Mouse (Mus musculus) monocyte, adult 59 days (primary cell): ENCODE measurements around the gene Utp3. TPM values are rescaled to one million over a fixed set of nuclear protein-coding genes. Genes with fewer than 3 reads are reported as not detected.

Experiments used
- total RNA-seq, 2 experiments: library from RNA; stranded (reverse); gene quantifications; one replicate each; pipeline ENCODE4 v1.2.4; 2023

The Utp3 gene
- total RNA-seq, result 10 to 100 TPM; 42.1 to 49.3 TPM

DNA sequence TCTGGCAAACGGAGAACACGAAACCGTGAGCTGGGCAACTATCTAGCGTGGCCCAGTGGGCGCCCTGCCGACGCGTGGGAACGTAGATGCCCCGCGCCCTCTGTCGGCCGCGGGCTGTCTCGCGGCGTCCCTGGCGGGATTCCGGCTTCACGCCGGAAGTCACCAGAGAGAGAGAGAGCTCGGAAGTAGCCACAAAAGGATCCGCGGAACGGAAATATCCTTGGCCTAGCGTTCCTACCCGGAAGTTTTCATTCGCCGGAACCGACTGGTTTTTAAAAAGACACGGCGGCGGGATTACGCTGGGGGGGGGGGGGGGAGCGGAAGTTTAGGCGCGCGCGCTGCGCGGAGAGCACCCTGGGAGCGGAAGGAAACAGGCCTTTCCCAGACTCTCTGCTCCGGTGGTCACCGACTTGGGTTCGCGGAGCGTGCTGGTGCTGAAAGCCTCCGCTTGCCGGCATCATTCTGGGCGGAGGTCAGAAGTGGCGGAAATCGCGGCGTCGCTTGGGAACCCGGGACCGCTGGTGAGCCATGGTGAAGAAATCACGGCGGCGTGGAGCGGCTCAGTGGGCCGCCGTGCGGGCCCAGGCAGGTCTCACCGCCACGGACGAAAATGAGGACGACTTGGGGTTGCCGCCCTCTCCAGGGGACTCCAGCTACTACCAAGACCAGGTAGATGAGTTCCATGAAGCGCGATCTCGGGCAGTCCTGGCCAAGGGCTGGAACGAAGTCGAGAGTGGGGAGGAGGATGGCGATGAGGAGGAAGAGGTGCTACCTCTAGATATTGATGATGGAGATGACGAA is at the start of gene Utp3:
Gene Utp3 (plus strand): TSS at position 377 of the 801 bp plus-strand sequence.

DNA sequence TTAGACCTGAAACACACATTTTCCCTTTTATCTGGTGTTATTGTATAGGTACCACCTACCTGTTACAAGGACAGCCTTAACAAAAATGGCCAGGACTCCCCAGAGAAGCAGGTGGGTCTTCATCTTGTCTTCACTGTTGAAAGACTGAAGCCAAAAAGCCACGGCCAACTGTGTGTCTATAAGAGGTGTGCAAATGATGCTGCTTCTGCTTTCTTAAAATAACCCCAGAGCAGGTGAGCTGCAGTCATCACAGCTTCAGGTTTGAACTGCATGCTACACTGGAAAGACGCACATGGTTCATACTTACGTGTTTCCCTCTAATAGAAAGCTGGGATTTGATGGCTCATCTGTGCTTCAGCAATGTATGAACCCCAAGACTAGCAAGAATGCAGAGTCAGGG is 26.6 kb upstream of the Utp3 start, which contains the start of gene Jchain:
Gene Jchain (minus strand): TSS at position 235 of the 400 bp plus-strand sequence.

GRCm38 (mm10) chr5:88564501-88565147 is 10.4 kb downstream of the Utp3 start, which contains the start of gene Rufy3:
TSS of gene Rufy3 (plus strand) at chr5:88565040.

Other genes with a start within 250 kb of the Utp3 start
- gene Prol1, start 237.2 kb upstream of the Utp3 start, total RNA-seq, result not detected
- gene Amtn, start 178.4 kb upstream of the Utp3 start, total RNA-seq, result not detected
- not detected for gene Ambn, start 98.5 kb upstream of the Utp3 start, total RNA-seq
- gene Enam, start 66.5 kb upstream of the Utp3 start, total RNA-seq, result not detected
- gene Jchain, start 26.6 kb upstream of the Utp3 start, total RNA-seq, result 100 to 1,000 TPM in 1 of 2 experiments, 10 to 100 TPM in 1; 37.5 to 119 TPM
- gene Rufy3, start 10.6 kb downstream of the Utp3 start, total RNA-seq, result 10 to 100 TPM; 33.7 to 38.0 TPM
- gene Grsf1, start 121.7 kb downstream of the Utp3 start, total RNA-seq, result 10 to 100 TPM; 51.6 to 54.2 TPM
- 10 to 100 TPM; 25.6 to 28.4 TPM for gene Mob1b, start 166.4 kb downstream of the Utp3 start, total RNA-seq
- gene Dck, start 210.5 kb downstream of the Utp3 start, total RNA-seq, result 10 to 100 TPM; 27.0 to 28.2 TPM